Mouse (Mus musculus): ENCODE measurements around the gene Homer3.

Gene Homer3

DNA sequence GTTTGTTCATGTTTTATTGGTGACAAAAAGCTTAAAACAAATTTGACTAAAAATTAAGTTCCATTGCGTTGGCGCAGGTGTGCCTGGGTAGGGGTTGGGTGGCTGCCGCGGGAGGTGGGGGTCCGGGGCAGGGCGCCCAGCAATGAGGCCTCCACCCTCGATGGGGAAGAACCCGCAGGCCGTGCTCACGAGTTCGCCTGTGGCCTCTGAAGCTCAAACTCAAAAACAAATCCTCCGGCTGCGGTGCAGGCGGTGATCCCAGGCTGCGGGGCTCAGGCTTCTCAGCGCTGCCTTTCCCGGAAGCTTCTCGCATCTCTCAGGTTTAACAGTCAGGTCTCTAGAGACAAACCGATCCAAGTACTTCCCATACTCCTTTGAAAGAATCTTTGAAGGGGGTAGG is 48.9 kb downstream of the Homer3 start:
- CTCF ChIA-PET, result no interaction called here

DNA sequence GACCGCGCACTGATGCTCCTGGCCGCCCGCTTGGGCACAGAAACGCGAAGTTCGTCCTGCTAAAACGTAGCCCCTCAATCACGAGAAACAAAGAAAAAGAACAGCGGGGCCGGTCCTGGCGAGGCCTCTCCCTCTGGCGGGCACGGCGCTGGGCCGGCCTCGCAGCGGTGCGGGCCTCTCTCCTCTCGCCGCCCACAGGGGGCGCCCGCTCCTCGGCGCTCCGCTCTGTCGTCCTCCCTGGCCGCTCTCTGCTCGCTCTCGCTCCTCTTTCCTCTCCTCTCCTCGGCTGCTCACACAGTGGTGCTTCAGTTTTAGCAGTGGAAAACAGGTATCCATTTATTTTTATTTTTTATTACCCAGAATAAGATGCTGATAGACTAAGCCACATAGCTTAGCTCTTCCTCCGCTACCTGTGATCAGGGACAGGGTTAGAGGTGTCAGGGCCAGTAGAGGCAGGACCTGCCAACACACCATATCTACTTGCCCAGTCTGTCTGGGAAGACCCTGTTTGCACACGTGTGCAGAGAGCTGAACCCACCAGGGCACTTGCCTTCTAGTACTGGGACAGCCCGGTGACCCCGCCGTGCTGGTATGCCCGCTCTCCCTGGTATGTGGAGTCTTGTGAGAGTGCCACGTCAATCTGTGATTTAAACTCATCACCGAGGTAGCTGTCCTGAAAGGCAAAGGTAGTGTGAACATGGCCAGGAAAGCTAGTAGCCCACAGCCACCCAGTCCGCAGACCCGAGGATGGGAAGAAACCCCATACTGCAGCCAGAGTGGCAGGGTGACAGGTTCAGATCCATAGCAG is 49.6 kb downstream of the Homer3 start:
- CTCF ChIA-PET, result no interaction called here

DNA sequence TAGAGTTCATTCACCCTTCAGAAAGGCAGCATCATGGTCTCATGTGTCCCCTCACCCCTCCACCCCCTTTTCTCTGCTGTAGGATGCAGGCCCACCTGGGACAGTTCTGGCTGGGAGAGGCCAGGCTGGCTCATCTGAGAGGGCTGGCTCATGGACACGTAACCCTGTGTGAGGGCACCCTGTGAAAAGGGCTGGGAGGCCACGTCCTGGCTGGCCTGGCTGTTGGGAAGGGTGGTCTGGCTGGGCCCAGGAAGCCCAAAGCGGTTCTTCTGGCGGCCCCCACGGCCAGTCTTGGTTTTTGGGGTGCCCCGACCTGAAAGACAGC is 50.2 kb downstream of the Homer3 start:
- CTCF ChIA-PET, result no interaction called here

DNA sequence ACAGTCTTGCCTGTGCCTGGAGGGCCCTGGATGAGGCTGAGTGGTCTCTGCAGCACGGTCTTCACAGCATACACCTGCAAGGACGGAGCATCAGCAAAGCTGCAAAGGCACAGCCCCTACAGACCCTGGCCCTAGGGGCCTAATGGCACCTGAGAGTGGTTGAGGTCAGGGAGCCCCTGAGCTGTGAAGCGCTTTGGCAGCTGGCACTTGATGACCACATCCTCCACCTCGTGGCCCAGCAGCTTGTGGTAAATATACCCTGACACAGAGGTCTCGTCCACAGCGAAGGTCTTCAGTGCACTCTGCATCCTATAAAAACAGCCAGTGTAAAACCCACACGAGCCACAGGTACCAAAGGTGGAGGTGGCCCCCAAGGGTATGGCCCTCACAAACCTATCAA is 56.3 kb downstream of the Homer3 start:
- CTCF ChIA-PET, result no interaction called here

DNA sequence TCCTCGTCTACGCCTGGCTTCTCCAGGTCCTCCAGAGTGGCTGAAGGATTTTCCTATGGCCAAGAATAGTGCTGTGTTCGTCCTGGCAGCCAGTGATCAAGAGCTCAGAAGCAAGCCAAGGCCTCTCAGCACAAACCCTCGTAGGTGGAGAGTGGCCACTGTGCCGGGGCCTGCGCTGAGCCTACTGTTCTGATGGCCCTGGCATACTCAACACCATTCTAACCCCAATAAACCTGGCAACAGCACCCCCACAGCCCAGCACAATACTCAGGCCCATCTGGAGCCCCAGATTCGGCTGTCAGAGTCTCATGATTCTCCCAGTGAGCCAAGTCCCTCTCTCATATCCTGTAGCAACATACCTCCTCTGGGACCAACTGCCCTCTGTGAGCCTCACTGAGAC is 58.0 kb downstream of the Homer3 start:
- CTCF ChIA-PET, result interaction anchor here (0.5 kb wide), 1 partner anchor 10 kb away, joined by 5 read pairs; no protein-coding TSS in a partner anchor

DNA sequence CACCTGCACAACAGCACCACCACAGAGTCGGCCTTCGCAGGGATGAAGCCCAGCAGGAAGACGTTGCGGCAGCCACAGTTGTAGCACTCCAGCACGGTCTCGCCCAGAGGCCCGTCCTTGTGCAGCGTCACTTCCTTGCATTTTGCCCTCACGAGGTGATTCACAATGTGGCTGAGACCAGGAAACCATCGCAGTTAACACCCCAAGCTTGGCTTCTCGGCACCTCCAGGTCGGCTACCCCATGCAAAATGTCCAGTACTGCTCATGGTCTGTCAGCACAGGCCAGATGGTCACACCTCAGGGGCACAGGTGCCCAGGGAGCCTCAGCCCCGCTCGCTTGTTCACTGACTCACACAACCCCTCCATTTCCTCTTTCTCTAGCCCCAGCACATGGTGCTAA is 59.4 kb downstream of the Homer3 start:
- CTCF ChIA-PET, result no interaction called here

DNA sequence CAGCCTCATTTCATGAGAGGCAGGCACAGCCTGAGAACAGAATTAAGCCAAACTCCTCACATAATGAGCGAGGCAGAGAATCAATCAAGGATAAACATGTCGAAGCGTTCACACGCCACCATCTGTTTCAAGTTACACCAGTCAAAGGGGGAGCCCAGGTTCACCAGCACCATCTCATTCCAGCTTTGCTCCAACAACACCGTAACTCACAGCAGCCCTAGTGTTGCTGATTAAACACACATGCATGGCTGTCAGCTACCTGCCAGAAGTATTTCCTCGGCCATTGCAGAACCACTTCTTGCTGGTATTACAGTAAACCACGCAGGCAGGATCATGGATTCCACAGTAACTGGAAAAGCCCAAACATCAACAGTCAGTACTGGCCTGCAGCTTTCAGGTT is 60.4 kb downstream of the Homer3 start:
- CTCF ChIA-PET, result no interaction called here

DNA sequence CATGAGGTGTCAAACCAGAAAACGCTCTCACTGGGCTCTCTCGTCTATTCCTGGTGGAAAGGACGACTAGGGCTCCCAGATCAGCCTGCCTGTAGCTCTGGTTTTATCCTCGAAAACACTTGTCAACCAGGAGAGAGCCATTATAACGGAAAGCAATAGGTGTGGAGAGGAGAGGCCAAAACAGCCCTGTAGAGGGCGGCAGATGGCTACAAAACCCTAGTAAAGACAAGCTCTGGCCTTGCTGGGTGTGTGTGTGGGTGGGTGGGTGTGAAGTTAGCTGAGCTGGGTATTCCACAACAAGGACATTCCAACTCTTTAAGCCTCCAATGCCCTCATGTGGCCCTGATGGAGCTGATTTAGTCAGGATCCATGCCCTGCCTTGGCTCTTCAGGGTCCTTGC is 61.1 kb downstream of the Homer3 start:
- CTCF ChIA-PET, result interaction anchor here (0.5 to 0.6 kb wide), 3 partner anchors 41 to 112 kb away, joined by 3 to 5 read pairs (median 3); no protein-coding TSS in a partner anchor
